Mouse (Mus musculus) midbrain, postnatal 0 days (tissue): Measurements from ENCODE around the gene Synrg. TPM values are rescaled to one million over a fixed set of nuclear protein-coding genes. Genes with fewer than 3 reads are reported as not detected.

ENCODE experiments used
- ATAC-seq: fragments of 200-750 bp; cut with Nextera tagmentation; 2 replicates; pipeline ENCODE4 v1.8.0; 2017; ENCODE audit warnings: moderate number of reproducible peaks, mild to moderate bottlenecking, moderate TSS enrichment, moderate library complexity; ENCODE audit not compliant: low FRiP score
- DNase-seq: peaks from one replicate; pipeline ENCODE4 v3.0.0-alpha.2; 2015; ENCODE audit warnings: low spot score
- H3K27ac ChIP-seq: fragments of 300-500 bp; sonication (generic); 2 replicates; pipeline ENCODE4 v1.5.1; 2014; ENCODE audit warnings: low read depth, mild to moderate bottlenecking, low read length, mixed read lengths
- H3K27me3 ChIP-seq: fragments of 300-500 bp; sonication (generic); 2 replicates; pipeline ENCODE4 v1.6.1; 2014; ENCODE audit warnings: low read length, control low read depth, mixed read lengths; ENCODE audit not compliant: insufficient read depth
- H3K36me3 ChIP-seq: fragments of 300-500 bp; sonication (generic); 2 replicates; pipeline ENCODE4 v1.6.1; 2014; ENCODE audit warnings: low read length, control low read depth, mixed read lengths; ENCODE audit not compliant: insufficient read depth
- H3K4me1 ChIP-seq: fragments of 300-500 bp; sonication (generic); 2 replicates; pipeline ENCODE4 v1.6.1; 2014; ENCODE audit warnings: mild to moderate bottlenecking, control low read depth, antibody characterized with exemption, low read length, mixed read lengths; ENCODE audit not compliant: insufficient read depth
- H3K4me2 ChIP-seq: fragments of 300-500 bp; sonication (generic); 2 replicates; pipeline ENCODE4 v1.6.1; 2014; ENCODE audit warnings: low read depth, mild to moderate bottlenecking, low read length, mixed read lengths; ENCODE audit not compliant: poor library complexity, severe bottlenecking
- H3K4me3 ChIP-seq: fragments of 300-500 bp; sonication (generic); 2 replicates; pipeline ENCODE4 v1.5.1; 2014; ENCODE audit warnings: low read depth, mild to moderate bottlenecking, low read length, moderate library complexity
- H3K9ac ChIP-seq: fragments of 300-500 bp; sonication (generic); replicated peaks from 2 replicates; pipeline ENCODE4 v1.6.1; 2014; ENCODE audit warnings: mild to moderate bottlenecking, low read length, moderate library complexity, mixed read lengths; ENCODE audit not compliant: poor library complexity, severe bottlenecking
- H3K9me3 ChIP-seq: fragments of 300-500 bp; sonication (generic); 2 replicates; pipeline ENCODE4 v1.6.1; 2016; ENCODE audit warnings: low read length, control low read depth
- CTCF ChIP-seq: IDR thresholded peaks from 2 replicates; pipeline ENCODE4 v1.5.1; 2016; ENCODE audit warnings: antibody characterized with exemption, mild to moderate bottlenecking
- WGBS: fragments of 180-500 bp; shearing (Covaris S2); extraction: QIAGEN DNeasy Blood & Tissue Kit; methylation state at CpG from one replicate; pipeline ENCODE4 v1.1.7; 2014; 5-methylcytosine and 5-hydroxymethylcytosine counted together
- polyA plus RNA-seq: library from polyadenylated mRNA; unstranded; fragments of >200 nt; fragmentation: Nextera tagmentation; extraction: Ambion mirVana; gene quantifications from 2 replicates; pipeline ENCODE4 v1.2.1, GENCODE M21; 2015
- total RNA-seq: library from RNA; depleted of rRNA; stranded (reverse); fragments of >200 nt; gene quantifications from 2 replicates; pipeline ENCODE4 v1.2.3, GENCODE M21; 2014

Gene Synrg
- total and polyA plus RNA-seq, 2 experiments from 2014 or later: 17.1 to 43.1 TPM

- DNase-seq (no peak), ATAC-seq (no peak)
- Histone ChIP-seq H3K4me1 (0 out of 2 replicates have a peak, but pooled peaks cover under 1% of the 10 kb centered on the region), H3K27me3 (no peaks in the 10 kb centered on the region), H3K9ac (no peak overlapping the region), H3K36me3 (0 out of 2 replicates have a peak, but pooled peaks cover 3% of the 10 kb centered on the region), H3K27ac (no peak overlapping the region), H3K4me2 (no peak overlapping the region), H3K4me3 (no peak overlapping the region), H3K9me3 (no peaks in the 10 kb centered on the region)
- TF ChIP-seq CTCF: no peak
- WGBS: 89% methylated on average over 6 of the region's 6 CpGs
Measured at GRCm38 (mm10) chr11:84016147-84016809, 52.0 kb downstream of the Synrg start.

DNA sequence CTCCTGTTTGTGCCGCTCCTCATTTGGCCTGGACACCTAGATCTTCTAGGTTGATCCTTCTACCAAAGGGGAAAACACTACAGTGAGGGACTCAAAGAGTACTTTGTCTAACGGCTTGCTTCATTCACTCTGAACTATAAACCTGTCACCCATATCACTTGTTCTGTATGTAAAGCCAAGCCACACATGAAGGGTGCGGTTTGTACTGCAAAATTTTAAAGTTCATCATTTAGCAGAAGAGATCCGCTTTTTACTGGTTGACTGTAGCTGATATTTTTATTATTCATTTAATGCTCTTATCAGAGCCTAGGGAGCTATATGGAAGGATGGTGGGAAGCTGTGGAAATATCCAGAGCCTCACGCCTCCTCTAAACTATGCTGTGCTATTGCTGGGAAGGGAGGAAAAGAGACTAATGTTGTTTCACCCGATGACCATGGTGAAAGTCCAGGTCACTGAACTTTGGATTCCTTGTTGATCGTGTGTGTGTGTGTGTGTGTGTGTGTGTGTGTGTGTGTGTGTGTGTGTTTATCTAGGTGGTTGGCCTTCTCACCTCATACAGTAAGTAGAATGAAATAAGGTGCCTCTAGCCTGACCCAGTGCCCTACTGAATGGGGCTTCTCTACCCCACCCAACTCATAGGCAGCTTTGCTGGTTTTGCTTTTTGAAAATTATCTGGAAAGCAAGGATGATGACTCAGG, 52.7 kb downstream of the Synrg start:
- H3K36me3 ChIP-seq: 0 out of 2 replicates have a peak, but pooled peaks cover 3% of the 10 kb centered on the region
- DNase-seq: no peak
- no peaks in the 10 kb centered on the region for H3K27me3 ChIP-seq
- TF ChIP-seq CTCF: no peak
- H3K9ac ChIP-seq: no peak overlapping the region
- no peaks in the 10 kb centered on the region for H3K9me3 ChIP-seq
- no peak for ATAC-seq
- H3K27ac ChIP-seq: no peak overlapping the region
- 97% methylated on average over 7 of the region's 7 CpGs for WGBS
- H3K4me1 ChIP-seq: no peaks in the 10 kb centered on the region
- no peak overlapping the region for H3K4me2 ChIP-seq
- no peak overlapping the region for H3K4me3 ChIP-seq

DNA sequence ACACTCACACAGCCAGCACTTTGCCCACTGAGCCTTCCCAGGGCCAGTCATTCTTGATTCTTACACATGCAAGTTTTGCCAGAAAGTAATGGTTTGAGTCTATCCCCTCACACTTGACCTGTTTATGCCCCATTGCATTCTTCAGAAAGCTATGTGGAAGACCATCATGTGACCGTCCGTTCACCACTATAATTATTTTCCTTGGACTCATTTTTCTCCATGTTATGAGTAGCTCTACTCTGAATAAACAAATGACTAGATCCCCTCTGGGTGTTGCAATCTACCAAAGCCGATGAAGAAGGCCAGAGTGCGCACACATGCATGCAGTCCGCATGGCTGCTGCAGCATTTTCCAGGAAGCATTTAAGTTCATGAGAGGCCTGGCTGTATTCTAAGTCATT, 63.0 kb downstream of the Synrg start:
- no peak for TF ChIP-seq CTCF
- DNase-seq: no peak
- 91% methylated on average over 5 of the region's 5 CpGs for WGBS
- Histone ChIP-seq H3K27me3 (no peaks in the 10 kb centered on the region), H3K9me3 (no peaks in the 10 kb centered on the region), H3K4me1 (no peaks in the 10 kb centered on the region), H3K27ac (no peak overlapping the region), H3K9ac (no peak overlapping the region), H3K36me3 (peaks cover 76% of the 10 kb centered on the region), H3K4me2 (no peak overlapping the region), H3K4me3 (no peak overlapping the region)
- no peak for ATAC-seq

GRCm38 (mm10) chr11:84028271-84029028, 64.2 kb downstream of the Synrg start:
- Histone ChIP-seq H3K4me2 (no peak overlapping the region), H3K27me3 (no peaks in the 10 kb centered on the region), H3K9ac (no peak overlapping the region), H3K4me3 (no peak overlapping the region), H3K27ac (no peak overlapping the region), H3K4me1 (no peaks in the 10 kb centered on the region), H3K9me3 (no peaks in the 10 kb centered on the region), H3K36me3 (peaks cover 73% of the 10 kb centered on the region)
- no peak for DNase-seq
- WGBS: 91% methylated on average over 9 of the region's 9 CpGs
- no peak for ATAC-seq
- TF ChIP-seq CTCF: no peak

DNA sequence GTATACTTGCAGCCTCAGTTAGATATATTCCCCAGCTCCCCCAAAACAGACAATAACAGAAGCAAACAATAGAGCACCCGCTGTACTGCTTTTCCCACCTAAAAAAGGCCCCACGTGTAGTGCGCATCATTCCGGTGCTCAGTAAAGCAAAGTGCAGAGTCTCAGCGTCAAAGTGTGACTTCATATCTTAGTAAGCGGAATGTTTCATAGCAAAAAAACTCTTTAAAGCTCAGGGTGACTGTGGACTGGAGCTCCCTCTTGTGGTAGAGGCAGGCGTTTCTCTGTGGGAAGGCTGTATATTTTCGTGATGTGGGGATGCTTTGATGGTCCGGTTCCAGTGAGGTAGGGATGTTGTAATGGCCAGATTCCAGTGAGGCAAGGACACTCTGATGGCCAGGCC, 67.7 kb downstream of the Synrg start:
- no peak overlapping the region for H3K27ac ChIP-seq
- H3K27me3 ChIP-seq: no peaks in the 10 kb centered on the region
- peak; percentile 13 for DNase-seq
- H3K9ac ChIP-seq: no peak overlapping the region
- no peak for ATAC-seq
- 55% methylated on average over 9 of the region's 9 CpGs for WGBS
- peak; percentile 73 for TF ChIP-seq CTCF
- peaks cover 43% of the 10 kb centered on the region for H3K36me3 ChIP-seq
- H3K4me1 ChIP-seq: no peaks in the 10 kb centered on the region
- no peaks in the 10 kb centered on the region for H3K9me3 ChIP-seq
- H3K4me3 ChIP-seq: no peak overlapping the region
- H3K4me2 ChIP-seq: no peak overlapping the region

DNA sequence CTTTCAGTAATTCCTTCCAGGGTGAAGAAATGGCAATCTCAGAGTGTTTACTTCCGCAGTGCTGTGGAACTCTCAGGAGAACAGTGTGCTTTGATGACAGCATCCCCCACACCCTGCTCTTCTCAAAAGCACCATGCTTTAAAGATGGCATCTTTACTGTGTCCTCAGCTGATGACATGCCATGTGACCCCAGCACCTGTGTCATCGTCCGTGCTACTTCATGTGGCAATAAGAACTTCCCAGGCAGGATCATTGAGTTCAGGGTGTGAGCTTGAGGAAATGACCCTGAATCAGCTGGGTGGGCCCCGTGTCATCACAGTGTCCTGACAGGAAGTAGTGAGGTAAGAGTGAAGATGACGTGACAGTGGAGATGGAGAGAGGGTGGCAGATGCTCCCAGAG, 68.3 kb downstream of the Synrg start:
- Histone ChIP-seq H3K4me3 (no peak overlapping the region), H3K4me1 (no peaks in the 10 kb centered on the region), H3K4me2 (no peak overlapping the region), H3K36me3 (peaks cover 37% of the 10 kb centered on the region), H3K27ac (no peak overlapping the region), H3K27me3 (no peaks in the 10 kb centered on the region), H3K9ac (no peak overlapping the region), H3K9me3 (no peaks in the 10 kb centered on the region)
- TF ChIP-seq CTCF: no peak
- DNase-seq (no peak), ATAC-seq (no peak)
- 84% methylated on average over 5 of the region's 5 CpGs for WGBS
